Mouse (Mus musculus) intestine, embryonic 15.5 days (tissue): ENCODE measurements around the gene Rc3h1. TPM values are rescaled to one million over a fixed set of nuclear protein-coding genes. Genes with fewer than 3 reads are reported as not detected.
A peak's percentile ranks its signal among the peaks of the same experiment; 100 is the strongest.

ENCODE experiments used
- ATAC-seq: fragments of 200-750 bp; cut with Nextera tagmentation; 2 replicates; pipeline ENCODE4 v1.8.0; 2017; ENCODE audit warnings: moderate TSS enrichment, moderate library complexity
- H3K27ac ChIP-seq: fragments of 300-500 bp; sonication (generic); 2 replicates; pipeline ENCODE4 v1.5.1; 2015; ENCODE audit warnings: mild to moderate bottlenecking, inconsistent platforms
- H3K27me3 ChIP-seq: fragments of 300-500 bp; sonication (generic); replicated peaks from 2 replicates; pipeline ENCODE4 v1.6.1; 2015; ENCODE audit warnings: inconsistent platforms
- H3K36me3 ChIP-seq: fragments of 300-500 bp; sonication (generic); 2 replicates; pipeline ENCODE4 v1.6.1; 2015; ENCODE audit warnings: inconsistent platforms
- H3K4me1 ChIP-seq: fragments of 300-500 bp; sonication (generic); replicated peaks from 2 replicates; pipeline ENCODE4 v1.6.1; 2015; ENCODE audit warnings: inconsistent platforms
- H3K4me2 ChIP-seq: fragments of 300-500 bp; sonication (generic); replicated peaks from 2 replicates; pipeline ENCODE4 v1.6.1; 2015; ENCODE audit warnings: mild to moderate bottlenecking, inconsistent platforms
- H3K4me3 ChIP-seq: fragments of 300-500 bp; sonication (generic); replicated peaks from 2 replicates; pipeline ENCODE4 v1.5.1; 2015; ENCODE audit warnings: inconsistent platforms
- H3K9ac ChIP-seq: fragments of 300-500 bp; sonication (generic); 2 replicates; pipeline ENCODE4 v1.6.1; 2015; ENCODE audit warnings: inconsistent platforms
- H3K9me3 ChIP-seq: fragments of 300-500 bp; sonication (generic); 2 replicates; pipeline ENCODE4 v1.6.1; 2016; ENCODE audit warnings: inconsistent platforms
- WGBS: fragments of 180-500 bp; shearing (Covaris S2); methylation state at CpG from one replicate; pipeline ENCODE4 v1.1.7; 2015; 5-methylcytosine and 5-hydroxymethylcytosine counted together
- polyA plus RNA-seq: library from polyadenylated mRNA; unstranded; fragments of >200 nt; fragmentation: Nextera tagmentation; extraction: Ambion mirVana; gene quantifications from 2 replicates; pipeline ENCODE4 v1.2.1, GENCODE M21; 2015

Gene Rc3h1
- polyA plus RNA-seq, 1 experiment from 2014 or later = 8.0 TPM

- H3K27me3 ChIP-seq = no peaks in the 10 kb centered on the region
- H3K36me3 ChIP-seq = no peaks in the 10 kb centered on the region; the same call in 1 of the 2 replicates
- no peak overlapping the region for H3K9ac ChIP-seq
- no peak overlapping the region for H3K4me2 ChIP-seq
- H3K4me3 ChIP-seq = no peak overlapping the region
- H3K4me1 ChIP-seq = no peaks in the 10 kb centered on the region
- no peak for ATAC-seq
- WGBS = 83% methylated on average over 5 of the region's 5 CpGs
- H3K27ac ChIP-seq = no peak overlapping the region
- no peaks in the 10 kb centered on the region for H3K9me3 ChIP-seq
Measured at GRCm38 (mm10) chr1:161006471-161006870, 100.3 kb downstream of the Rc3h1 start.

- 96% methylated on average over 2 of the region's 2 CpGs for WGBS
Measured at GRCm38 (mm10) chr1:161008038-161008437, 101.8 kb downstream of the Rc3h1 start.

GRCm38 (mm10) chr1:161010436-161010835 lies 104.2 kb downstream of the Rc3h1 start:
- no peaks in the 10 kb centered on the region for H3K36me3 ChIP-seq

More at GRCm38 (mm10) chr1:161008038-161008437, 101.8 kb downstream of the Rc3h1 start:
- no peaks in the 10 kb centered on the region for H3K27me3 ChIP-seq
- no peak for ATAC-seq
- H3K9me3 ChIP-seq = no peaks in the 10 kb centered on the region
- H3K4me1 ChIP-seq = no peaks in the 10 kb centered on the region
- no peak overlapping the region for H3K9ac ChIP-seq
- no peak overlapping the region for H3K27ac ChIP-seq
- no peak overlapping the region for H3K4me3 ChIP-seq
- H3K36me3 ChIP-seq = no peaks in the 10 kb centered on the region; the same call in 1 of the 2 replicates
- H3K4me2 ChIP-seq = no peak overlapping the region

GRCm38 (mm10) chr1:161016378-161016777 lies 110.2 kb downstream of the Rc3h1 start:
- no peak overlapping the region for H3K27ac ChIP-seq
- 0 out of 2 replicates have a peak, but pooled peaks cover 5% of the 10 kb centered on the region for H3K36me3 ChIP-seq
- no peaks in the 10 kb centered on the region for H3K4me1 ChIP-seq
- no peak overlapping the region for H3K4me3 ChIP-seq
- no peak overlapping the region for H3K4me2 ChIP-seq
- H3K9me3 ChIP-seq = no peaks in the 10 kb centered on the region
- H3K27me3 ChIP-seq = no peaks in the 10 kb centered on the region
- 72% methylated on average over 2 of the region's 2 CpGs for WGBS
- no peak overlapping the region for H3K9ac ChIP-seq
- peak; percentile 56; the same call in 1 of the 2 replicates for ATAC-seq

More at GRCm38 (mm10) chr1:161010436-161010835, 104.2 kb downstream of the Rc3h1 start:
- Histone ChIP-seq H3K4me3 (no peak overlapping the region), H3K4me1 (no peaks in the 10 kb centered on the region), H3K27ac (no peak overlapping the region), H3K9ac (no peak overlapping the region), H3K4me2 (no peak overlapping the region), H3K9me3 (no peaks in the 10 kb centered on the region), H3K27me3 (no peaks in the 10 kb centered on the region)
- WGBS = 81% methylated on average over 4 of the region's 4 CpGs
- ATAC-seq = no peak

- Histone ChIP-seq H3K4me3 (no peak overlapping the region), H3K27ac (no peak overlapping the region), H3K9me3 (no peaks in the 10 kb centered on the region), H3K36me3 (0 out of 2 replicates have a peak, but pooled peaks cover 5% of the 10 kb centered on the region), H3K4me2 (no peak overlapping the region), H3K4me1 (no peaks in the 10 kb centered on the region), H3K9ac (no peak overlapping the region), H3K27me3 (no peaks in the 10 kb centered on the region)
- 94% methylated on average over 14 of the region's 14 CpGs for WGBS
- ATAC-seq = no peak
Measured at GRCm38 (mm10) chr1:161020051-161020450, 113.8 kb downstream of the Rc3h1 start.

Other genes with a start within 250 kb of the Rc3h1 start
- 17.3 and 18.8 TPM in 2 replicates for gene Rabgap1l, start 113.2 kb upstream of the Rc3h1 start, polyA plus RNA-seq
- gene Serpinc1, start 72.2 kb downstream of the Rc3h1 start, polyA plus RNA-seq = 7.0 and 11.8 TPM in 2 replicates
- 6.0 and 8.3 TPM in 2 replicates for gene Zbtb37, start 128.4 kb downstream of the Rc3h1 start, polyA plus RNA-seq
- 44.9 and 46.9 TPM in 2 replicates for gene Dars2, start 164.2 kb downstream of the Rc3h1 start, polyA plus RNA-seq
- gene Cenpl, start 164.3 kb downstream of the Rc3h1 start, polyA plus RNA-seq = 23.9 and 27.5 TPM in 2 replicates
- 11.4 and 12.0 TPM in 2 replicates for gene Klhl20, start 225.1 kb downstream of the Rc3h1 start, polyA plus RNA-seq
- gene Ankrd45, start 236.3 kb downstream of the Rc3h1 start, polyA plus RNA-seq = 0.74 and 1.1 TPM in 2 replicates